Mouse (Mus musculus): ENCODE measurements around the gene Nsun6. TPM values are rescaled to one million over a fixed set of nuclear protein-coding genes. Genes with fewer than 3 reads are reported as not detected.

Gene Nsun6
- polyA plus RNA-seq (2015; fragmentation: Nextera tagmentation; extraction: Ambion mirVana), result 3.8 and 4.6 TPM in 2 replicates

DNA sequence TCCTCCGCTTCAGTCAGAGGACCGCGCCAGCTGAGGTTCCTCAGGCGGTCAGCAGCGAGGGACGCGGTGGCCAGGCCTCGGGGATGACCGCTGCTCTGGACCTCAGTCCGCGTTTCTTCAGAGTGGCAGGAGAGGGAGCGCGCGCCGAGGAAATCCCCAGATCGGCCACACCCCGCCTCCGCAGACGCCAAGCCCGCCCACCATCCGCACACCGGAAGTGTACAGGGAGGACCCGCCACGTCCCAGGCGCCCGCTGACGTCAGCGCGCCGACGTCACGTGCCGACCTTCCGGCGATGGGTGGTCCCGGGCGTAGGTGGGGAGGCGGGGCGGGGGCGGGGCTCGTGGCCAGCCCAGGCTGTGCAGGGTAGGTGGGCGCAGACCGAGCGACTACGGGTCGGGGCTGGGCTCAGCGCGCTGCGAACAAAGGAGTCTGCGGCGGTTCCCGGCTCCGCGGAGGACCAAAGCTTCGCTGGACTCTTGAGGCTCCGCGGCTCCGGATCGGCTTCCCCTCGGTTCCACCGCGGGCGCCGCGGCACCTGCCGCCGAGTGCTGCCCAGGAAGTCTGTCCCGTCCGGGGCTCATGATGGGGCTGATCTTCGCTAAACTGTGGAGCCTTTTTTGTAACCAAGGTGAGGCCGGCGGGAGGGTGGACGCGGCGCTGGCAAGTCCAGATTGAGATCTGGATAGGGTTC, at the start of gene Nsun6:
Gene Nsun6 (minus strand): TSS at position 125 of the 693 bp plus-strand sequence.
- Histone ChIP-seq H3K27me3 (ENCODE audit: insufficient read depth, low read length) (no peaks in the 10 kb centered on the region), H3K4me1 (ENCODE audit: insufficient read depth) (peaks cover 18% of the 10 kb centered on the region), H3K4me2 (ENCODE audit: low read depth, low read length) (peak within 1 kb of the TSS; percentile 76), H3K9me3 (ENCODE audit: low read length) (no peaks in the 10 kb centered on the region), H3K36me3 (replicated peaks; ENCODE audit: insufficient read depth, low read length) (no peaks in the 10 kb centered on the region), H3K9ac (replicated peaks) (peak within 1 kb of the TSS; percentile 79), H3K27ac (ENCODE audit: low read depth) (peak within 1 kb of the TSS; percentile 82), H3K4me3 (ENCODE audit: low read depth, low read length) (peak within 1 kb of the TSS; percentile 86)
- WGBS (ENCODE audit: insufficient replicate concordance), result under 1% methylated on average over 72 of the region's 75 CpGs
- TF ChIP-seq EP300 (IDR thresholded peaks at IDR 0.05; ENCODE audit: low read depth) (no peak), CTCF (IDR thresholded peaks at IDR 0.05; ENCODE audit: low read depth) (peak; percentile 63)
- ATAC-seq, result peak; percentile 97
- DNase-seq, result peak; percentile 99

DNA sequence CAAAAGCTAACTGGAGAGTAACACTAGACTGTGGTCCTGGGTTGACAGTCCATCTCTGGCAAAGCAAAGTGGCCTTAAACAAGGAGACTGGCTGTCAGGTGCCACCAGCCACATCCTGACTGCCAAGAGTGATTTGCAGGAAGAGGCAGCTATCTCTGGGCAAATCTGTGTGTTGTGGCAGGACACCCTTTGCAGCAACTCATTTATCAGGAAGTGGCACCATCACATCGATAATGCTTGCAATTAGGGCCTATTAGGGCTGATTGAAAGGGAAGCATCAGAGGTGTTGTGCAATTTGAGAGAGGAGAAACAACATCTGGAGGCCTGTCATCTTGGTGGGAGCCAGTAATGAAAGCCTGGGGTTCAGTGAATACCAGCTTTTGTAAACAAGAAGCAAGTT, 49.5 kb upstream of the Nsun6 start:
- H3K36me3 ChIP-seq (replicated peaks; ENCODE audit: insufficient read depth, low read length), result no peaks in the 10 kb centered on the region
- no peak for ATAC-seq
- 23% methylated on average over 1 of the region's 1 CpGs for WGBS (ENCODE audit: insufficient replicate concordance)

DNA sequence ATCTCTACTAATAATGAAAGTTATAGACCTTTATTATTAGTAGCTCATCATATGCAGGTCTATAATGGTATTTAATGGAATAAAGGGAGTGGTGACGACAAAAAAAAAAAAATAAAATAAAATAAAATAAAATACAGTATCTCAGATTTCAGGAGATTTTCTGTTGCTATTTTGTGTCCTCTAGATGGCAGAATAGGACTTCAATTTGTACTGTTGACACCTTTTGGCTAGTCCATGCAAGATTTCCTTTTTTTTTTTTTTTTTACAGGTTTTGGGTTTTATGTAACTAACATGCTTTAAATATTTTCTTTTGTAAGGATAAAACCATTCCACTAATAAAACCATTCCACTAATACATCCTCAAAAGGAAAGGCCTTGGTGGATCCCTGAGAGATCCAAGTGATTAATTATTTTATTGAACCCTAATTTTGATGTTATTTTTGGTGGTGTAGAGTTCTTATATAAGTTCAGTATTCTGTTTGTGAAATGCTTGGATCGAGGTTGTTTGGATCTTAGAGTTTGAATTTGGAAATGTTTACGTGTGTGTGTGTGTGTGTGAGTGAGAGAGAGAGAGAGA, 41.7 kb upstream of the Nsun6 start:
- TF ChIP-seq EP300 (IDR thresholded peaks at IDR 0.05; ENCODE audit: low read depth), result no peak
- TF ChIP-seq CTCF (IDR thresholded peaks at IDR 0.05; ENCODE audit: low read depth), result peak; percentile 55
- H3K27ac ChIP-seq (ENCODE audit: low read depth), result no peak overlapping the region
- ATAC-seq (no peak), DNase-seq (no peak)
- H3K36me3 ChIP-seq (replicated peaks; ENCODE audit: insufficient read depth, low read length), result no peaks in the 10 kb centered on the region
- no peak overlapping the region for H3K9ac ChIP-seq (replicated peaks)
- H3K4me1 ChIP-seq (ENCODE audit: insufficient read depth), result no peaks in the 10 kb centered on the region
- WGBS (ENCODE audit: insufficient replicate concordance), result 53% methylated on average over 3 of the region's 3 CpGs
- no peak overlapping the region for H3K4me2 ChIP-seq (ENCODE audit: low read depth, low read length)
- H3K27me3 ChIP-seq (ENCODE audit: insufficient read depth, low read length), result no peaks in the 10 kb centered on the region
- H3K9me3 ChIP-seq (ENCODE audit: low read length), result no peaks in the 10 kb centered on the region
- H3K4me3 ChIP-seq (ENCODE audit: low read depth, low read length), result no peak overlapping the region

More for the DNA sequence above, 49.5 kb upstream of the Nsun6 start:
- no peak overlapping the region for H3K9ac ChIP-seq (replicated peaks)
- H3K4me1 ChIP-seq (ENCODE audit: insufficient read depth), result no peaks in the 10 kb centered on the region
- H3K27me3 ChIP-seq (ENCODE audit: insufficient read depth, low read length), result no peaks in the 10 kb centered on the region
- H3K9me3 ChIP-seq (ENCODE audit: low read length), result no peaks in the 10 kb centered on the region
- H3K4me3 ChIP-seq (ENCODE audit: low read depth, low read length), result no peak overlapping the region
- no peak overlapping the region for H3K4me2 ChIP-seq (ENCODE audit: low read depth, low read length)
- DNase-seq, result no peak
- no peak overlapping the region for H3K27ac ChIP-seq (ENCODE audit: low read depth)
- no peak for TF ChIP-seq EP300 (IDR thresholded peaks at IDR 0.05; ENCODE audit: low read depth)
- TF ChIP-seq CTCF (IDR thresholded peaks at IDR 0.05; ENCODE audit: low read depth), result no peak

DNA sequence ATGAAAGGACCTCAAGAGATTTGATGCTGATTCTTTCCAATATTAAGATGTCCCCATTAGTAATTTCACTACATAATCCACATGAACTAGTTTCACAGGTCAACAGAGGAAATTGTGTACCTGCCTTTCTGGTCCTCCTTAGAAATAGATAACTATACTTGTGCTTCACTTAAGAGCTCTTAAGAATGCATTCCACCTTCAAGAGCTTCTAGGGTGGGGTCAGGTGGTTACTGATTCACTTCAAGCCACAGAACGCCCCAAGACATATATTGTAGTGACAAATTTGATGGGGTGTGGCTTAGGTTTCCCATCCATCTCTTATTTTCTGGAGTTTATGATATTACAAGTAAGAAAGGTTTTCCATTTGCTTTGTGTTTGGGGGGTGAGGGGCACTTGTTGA, 32.4 kb upstream of the Nsun6 start:
- H3K4me1 ChIP-seq (ENCODE audit: insufficient read depth), result no peaks in the 10 kb centered on the region
- H3K36me3 ChIP-seq (replicated peaks; ENCODE audit: insufficient read depth, low read length), result 0 out of 2 replicates have a peak, but pooled peaks cover 2% of the 10 kb centered on the region
- H3K27ac ChIP-seq (ENCODE audit: low read depth), result no peak overlapping the region
- H3K9ac ChIP-seq (replicated peaks), result no peak overlapping the region
- TF ChIP-seq CTCF (IDR thresholded peaks at IDR 0.05; ENCODE audit: low read depth) (no peak), EP300 (IDR thresholded peaks at IDR 0.05; ENCODE audit: low read depth) (no peak)
- no peak for DNase-seq
- ATAC-seq, result no peak
- H3K27me3 ChIP-seq (ENCODE audit: insufficient read depth, low read length), result no peaks in the 10 kb centered on the region
- no peak overlapping the region for H3K4me3 ChIP-seq (ENCODE audit: low read depth, low read length)
- 89% methylated on average over 1 of the region's 1 CpGs for WGBS (ENCODE audit: insufficient replicate concordance)
- H3K9me3 ChIP-seq (ENCODE audit: low read length), result no peaks in the 10 kb centered on the region
- H3K4me2 ChIP-seq (ENCODE audit: low read depth, low read length), result no peak overlapping the region

DNA sequence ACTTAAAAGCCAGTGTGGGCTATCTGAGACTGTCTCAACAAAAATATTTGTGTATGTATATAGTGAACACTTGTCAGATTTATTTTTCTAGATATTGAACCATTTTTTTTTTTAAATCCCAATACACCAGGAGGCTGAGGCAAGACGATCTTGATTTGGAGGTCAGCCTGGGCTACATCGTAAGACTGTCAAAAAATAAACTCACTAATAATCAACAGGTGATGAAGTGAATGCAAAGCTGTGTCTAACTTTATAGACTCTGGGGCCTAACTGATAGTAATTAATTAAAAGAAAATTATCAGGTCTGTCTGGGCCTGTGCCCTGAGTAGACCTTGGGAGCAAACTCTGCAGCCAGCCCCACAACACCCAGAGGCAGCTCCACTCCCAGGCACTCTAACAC, 28.8 kb upstream of the Nsun6 start:
- peaks cover 6% of the 10 kb centered on the region; the same call in 1 of the 2 replicates for H3K36me3 ChIP-seq (replicated peaks; ENCODE audit: insufficient read depth, low read length)
- TF ChIP-seq EP300 (IDR thresholded peaks at IDR 0.05; ENCODE audit: low read depth), result no peak
- TF ChIP-seq CTCF (IDR thresholded peaks at IDR 0.05; ENCODE audit: low read depth), result no peak
- ATAC-seq (no peak), DNase-seq (no peak)
- H3K9ac ChIP-seq (replicated peaks), result no peak overlapping the region
- no peak overlapping the region for H3K27ac ChIP-seq (ENCODE audit: low read depth)
- H3K27me3 ChIP-seq (ENCODE audit: insufficient read depth, low read length), result no peaks in the 10 kb centered on the region
- H3K4me3 ChIP-seq (ENCODE audit: low read depth, low read length), result no peak overlapping the region
- 91% methylated on average over 2 of the region's 2 CpGs for WGBS (ENCODE audit: insufficient replicate concordance)
- no peak overlapping the region for H3K4me2 ChIP-seq (ENCODE audit: low read depth, low read length)
- no peaks in the 10 kb centered on the region for H3K4me1 ChIP-seq (ENCODE audit: insufficient read depth)
- H3K9me3 ChIP-seq (ENCODE audit: low read length), result no peaks in the 10 kb centered on the region

DNA sequence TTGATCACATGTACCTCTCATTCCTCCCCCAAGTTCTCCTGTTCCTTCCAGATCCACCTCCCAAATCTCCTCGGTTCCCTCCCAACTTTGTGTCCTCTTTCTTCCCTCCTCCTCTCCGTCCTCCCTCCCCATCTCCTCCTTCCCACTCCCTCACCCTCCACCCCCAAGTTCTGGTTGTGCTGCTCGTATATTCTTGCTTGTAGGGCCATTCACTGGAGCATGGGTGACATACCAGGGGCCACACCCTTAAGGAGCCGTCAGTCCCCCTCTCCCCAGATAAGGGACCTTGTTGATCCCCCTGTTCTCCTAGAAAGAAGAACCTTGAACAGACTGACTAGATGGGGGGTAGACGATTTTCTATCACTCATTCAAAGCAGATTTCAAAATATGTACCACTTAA, 12.2 kb upstream of the Nsun6 start:
- no peaks in the 10 kb centered on the region for H3K9me3 ChIP-seq (ENCODE audit: low read length)
- no peak overlapping the region for H3K27ac ChIP-seq (ENCODE audit: low read depth)
- no peak overlapping the region for H3K4me3 ChIP-seq (ENCODE audit: low read depth, low read length)
- no peak overlapping the region for H3K4me2 ChIP-seq (ENCODE audit: low read depth, low read length)
- no peak overlapping the region for H3K9ac ChIP-seq (replicated peaks)
- H3K4me1 ChIP-seq (ENCODE audit: insufficient read depth), result peaks cover 14% of the 10 kb centered on the region
- no peaks in the 10 kb centered on the region for H3K27me3 ChIP-seq (ENCODE audit: insufficient read depth, low read length)
- H3K36me3 ChIP-seq (replicated peaks; ENCODE audit: insufficient read depth, low read length), result peaks cover 13% of the 10 kb centered on the region; the same call in 1 of the 2 replicates
- ATAC-seq (no peak), DNase-seq (no peak)
- TF ChIP-seq CTCF (IDR thresholded peaks at IDR 0.05; ENCODE audit: low read depth) (no peak), EP300 (IDR thresholded peaks at IDR 0.05; ENCODE audit: low read depth) (no peak)
- 75% methylated on average over 5 of the region's 5 CpGs for WGBS (ENCODE audit: insufficient replicate concordance)
